Mouse (Mus musculus): ENCODE results near the gene Nfatc3. TPM values are rescaled to one million over a fixed set of nuclear protein-coding genes. Genes with fewer than 3 reads are reported as not detected.

The Nfatc3 gene
- 11.8 and 20.8 TPM in 2 replicates for polyA plus RNA-seq (2012; ENCODE audit: low replicate concordance)

GRCm38 (mm10) chr8:106058731-106059612 is at the start of gene Nfatc3:
Nfatc3 (plus strand) TSS chr8:106058840.

GRCm38 (mm10) chr8:106011643-106011986 is 47.0 kb upstream of the Nfatc3 start, which contains the start of gene Ddx28:
Ddx28 (minus strand) TSS chr8:106011882.

GRCm38 (mm10) chr8:106136156-106137130 is 77.8 kb downstream of the Nfatc3 start, which contains the start of gene Esrp2:
Esrp2 (minus strand) TSS chr8:106136974.

GRCm38 (mm10) chr8:106149801-106150652 is 91.4 kb downstream of the Nfatc3 start, which contains the start of gene Pla2g15:
Pla2g15 (plus strand) TSS chr8:106150399.

GRCm38 (mm10) chr8:106168356-106169016 is 109.8 kb downstream of the Nfatc3 start, which contains the start of gene Slc7a6:
Slc7a6 (plus strand) TSS chr8:106168857.

Other genes starting within 250 kb of the Nfatc3 start
- 43.5 and 111 TPM in 2 replicates for gene Ranbp10, start 231.5 kb upstream of the Nfatc3 start, polyA plus RNA-seq (2012; ENCODE audit: low replicate concordance)
- not detected in 2 replicates for gene Tsnaxip1, start 231.1 kb upstream of the Nfatc3 start, polyA plus RNA-seq (2012; ENCODE audit: low replicate concordance)
- 14.1 and 23.1 TPM in 2 replicates for gene Cenpt, start 205.6 kb upstream of the Nfatc3 start, polyA plus RNA-seq (2012; ENCODE audit: low replicate concordance)
- 18.1 and 52.4 TPM in 2 replicates for gene Thap11, start 203.7 kb upstream of the Nfatc3 start, polyA plus RNA-seq (2012; ENCODE audit: low replicate concordance)
- 81.1 and 133 TPM in 2 replicates for gene Nutf2, start 198.3 kb upstream of the Nfatc3 start, polyA plus RNA-seq (2012; ENCODE audit: low replicate concordance)
- 14.8 and 34.3 TPM in 2 replicates for gene Edc4, start 178.0 kb upstream of the Nfatc3 start, polyA plus RNA-seq (2012; ENCODE audit: low replicate concordance)
- gene Nrn1l, start 165.3 kb upstream of the Nfatc3 start, polyA plus RNA-seq (2012; ENCODE audit: low replicate concordance): 3.1 and 7.0 TPM in 2 replicates
- 4.1 and 19.3 TPM in 2 replicates for gene Pskh1, start 158.4 kb upstream of the Nfatc3 start, polyA plus RNA-seq (2012; ENCODE audit: low replicate concordance)
- 0.21 and 1.7 TPM in 2 replicates for gene Ctrl, start 125.0 kb upstream of the Nfatc3 start, polyA plus RNA-seq (2012; ENCODE audit: low replicate concordance)
- 109 and 171 TPM in 2 replicates for gene Psmb10, start 120.4 kb upstream of the Nfatc3 start, polyA plus RNA-seq (2012; ENCODE audit: low replicate concordance)
- 1.2 and 4.9 TPM in 2 replicates for gene Lcat, start 115.5 kb upstream of the Nfatc3 start, polyA plus RNA-seq (2012; ENCODE audit: low replicate concordance)
- 28.3 and 35.5 TPM in 2 replicates for gene Slc12a4, start 92.7 kb upstream of the Nfatc3 start, polyA plus RNA-seq (2012; ENCODE audit: low replicate concordance)
- not detected in 2 replicates for gene Dpep3, start 79.4 kb upstream of the Nfatc3 start, polyA plus RNA-seq (2012; ENCODE audit: low replicate concordance)
- 2.9 and 6.0 TPM in 2 replicates for gene Dus2, start 67.5 kb upstream of the Nfatc3 start, polyA plus RNA-seq (2012; ENCODE audit: low replicate concordance)
- not detected in 2 replicates for gene Dpep2nb, start 52.9 kb upstream of the Nfatc3 start, polyA plus RNA-seq (2012; ENCODE audit: low replicate concordance)
- gene Ddx28, start 47.0 kb upstream of the Nfatc3 start, polyA plus RNA-seq (2012; ENCODE audit: low replicate concordance): 20.3 and 22.1 TPM in 2 replicates
- gene Esrp2, start 78.1 kb downstream of the Nfatc3 start, polyA plus RNA-seq (2012; ENCODE audit: low replicate concordance): 0.09 TPM in 1 of 2 replicates, not detected in the other
- 9.8 and 15.4 TPM in 2 replicates for gene Pla2g15, start 91.6 kb downstream of the Nfatc3 start, polyA plus RNA-seq (2012; ENCODE audit: low replicate concordance)
- 0.93 and 1.3 TPM in 2 replicates for gene Slc7a6, start 110.0 kb downstream of the Nfatc3 start, polyA plus RNA-seq (2012; ENCODE audit: low replicate concordance)
- 13.4 and 14.1 TPM in 2 replicates for gene Slc7a6os, start 152.1 kb downstream of the Nfatc3 start, polyA plus RNA-seq (2012; ENCODE audit: low replicate concordance)
- gene Prmt7, start 152.1 kb downstream of the Nfatc3 start, polyA plus RNA-seq (2012; ENCODE audit: low replicate concordance): 3.3 and 44.3 TPM in 2 replicates